Mouse (Mus musculus) myocyte (in vitro differentiated cells): Measurements from ENCODE around the gene Osmr. TPM values are rescaled to one million over a fixed set of nuclear protein-coding genes. Genes with fewer than 3 reads are reported as not detected.
"Not testable (repeated sequence)": the region's sequence is repeated elsewhere in the genome, so short reads cannot be mapped to it uniquely, and the experiment has no call there.

ENCODE experiments used
- H3K27me3 ChIP-seq: one replicate; pipeline ENCODE4 v1.6.1; 2011; ENCODE audit not compliant: control insufficient read depth, insufficient read depth, insufficient read length
- H3K36me3 ChIP-seq: one replicate; pipeline ENCODE4 v1.6.1; 2011; ENCODE audit not compliant: control insufficient read depth, insufficient read depth
- H3K4me2 ChIP-seq: one replicate; pipeline ENCODE4 v1.6.1; 2011; ENCODE audit warnings: low read depth, control low read depth
- H3K4me3 ChIP-seq: one replicate; pipeline ENCODE4 v1.5.1; 2011; ENCODE audit warnings: mild to moderate bottlenecking, control low read depth, moderate library complexity
- H3K79me2 ChIP-seq: one replicate; pipeline ENCODE4 v1.6.1; 2011; ENCODE audit not compliant: control insufficient read depth, insufficient read depth
- H3ac ChIP-seq: one replicate; pipeline ENCODE4 v1.6.1; 2011; ENCODE audit not compliant: control insufficient read depth, insufficient read length
- CEBPB ChIP-seq: IDR thresholded peaks from 2 replicates; pipeline ENCODE4 v1.6.1; 2011; ENCODE audit warnings: mild to moderate bottlenecking, moderate library complexity; ENCODE audit not compliant: poor library complexity, insufficient read depth, severe bottlenecking
- E2F4 ChIP-seq: IDR thresholded peaks from one replicate; pipeline ENCODE4 v1.6.1; 2011; ENCODE audit warnings: mild to moderate bottlenecking, control low read depth, moderate library complexity; ENCODE audit not compliant: insufficient read depth
- MAX ChIP-seq: IDR thresholded peaks from one replicate; pipeline ENCODE4 v1.6.1; 2011; ENCODE audit warnings: low read depth, mild to moderate bottlenecking, control low read depth
- MYOD1 ChIP-seq, 3 experiments: IDR thresholded peaks; one replicate each; pipeline ENCODE4 v1.6.1; 2011; ENCODE audit warnings: control low read depth in 2 of 3, low read depth in 2 of 3, mild to moderate bottlenecking in 2 of 3, moderate library complexity in 1 of 3; ENCODE audit not compliant: insufficient read length in 2 of 3, control insufficient read depth in 1 of 3
- MYOG ChIP-seq, 3 experiments: IDR thresholded peaks; one replicate each; pipeline ENCODE4 v1.6.1; 2011; ENCODE audit warnings: control low read depth in 2 of 3, low read depth in 2 of 3, mild to moderate bottlenecking in 2 of 3; ENCODE audit not compliant: insufficient read length in 2 of 3, control insufficient read depth in 1 of 3, insufficient read depth in 1 of 3
- POLR2A ChIP-seq: IDR thresholded peaks from one replicate; pipeline ENCODE4 v1.6.1; 2011; ENCODE audit warnings: low read depth, mild to moderate bottlenecking, control low read depth, moderate library complexity; ENCODE audit not compliant: insufficient read length
- POLR2AphosphoS2 ChIP-seq: IDR thresholded peaks from one replicate; pipeline ENCODE4 v1.6.1; 2011; ENCODE audit warnings: low read depth, control low read depth; ENCODE audit not compliant: insufficient read length
- REST ChIP-seq: IDR thresholded peaks from one replicate; pipeline ENCODE4 v1.6.1; 2011; ENCODE audit warnings: mild to moderate bottlenecking, control low read depth, moderate library complexity; ENCODE audit not compliant: insufficient read depth, insufficient read length
- SRF ChIP-seq: IDR thresholded peaks from one replicate; pipeline ENCODE4 v1.6.1; 2011; ENCODE audit warnings: low read depth; ENCODE audit not compliant: control insufficient read depth, insufficient read length
- TCF12 ChIP-seq: IDR thresholded peaks from one replicate; pipeline ENCODE4 v1.6.1; 2011; ENCODE audit warnings: mild to moderate bottlenecking, control low read depth; ENCODE audit not compliant: poor library complexity, insufficient read depth, severe bottlenecking
- TCF3 ChIP-seq: IDR thresholded peaks from one replicate; pipeline ENCODE4 v1.6.1; 2011; ENCODE audit warnings: low read depth, control low read depth; ENCODE audit not compliant: insufficient read length
- USF1 ChIP-seq: IDR thresholded peaks from one replicate; pipeline ENCODE4 v1.6.1; 2011; ENCODE audit warnings: low read depth, mild to moderate bottlenecking, control low read depth, moderate library complexity
- polyA plus RNA-seq: library from polyadenylated mRNA; unstranded; fragments of >200 nt; fragmentation: generic; extraction: Trizol; gene quantifications from one replicate; pipeline ENCODE4 v1.2.1, GENCODE M21; 2012; ENCODE audit warnings: missing spikeins

Gene Osmr
- polyA plus RNA-seq, 1 experiment = 6.2 TPM

- H3K27me3 ChIP-seq = no peaks in the 10 kb centered on the region
- no peak overlapping the region for H3K4me3 ChIP-seq
Measured at GRCm38 (mm10) chr15:6840199-6840598, 34.6 kb downstream of the Osmr start.

GRCm38 (mm10) chr15:6815807-6816206 lies 59.0 kb downstream of the Osmr start:
- H3K27me3 ChIP-seq = no peaks in the 10 kb centered on the region
- no peak overlapping the region for H3ac ChIP-seq

More at GRCm38 (mm10) chr15:6840199-6840598, 34.6 kb downstream of the Osmr start:
- TF ChIP-seq USF1 = no peak
- no peak for TF ChIP-seq POLR2A
- TF ChIP-seq MYOG (IDR thresholded peaks at IDR 0.05; ENCODE audit: control insufficient read depth in 1 of 3, insufficient read depth in 1 of 3, insufficient read length in 2 of 3, low read depth in 2 of 3) = no peak
- TF ChIP-seq MYOD1 (IDR thresholded peaks at IDR 0.05; ENCODE audit: control insufficient read depth in 1 of 3, insufficient read length in 2 of 3, low read depth in 2 of 3) = no peak
- TF ChIP-seq MAX = no peak
- no peak for TF ChIP-seq POLR2AphosphoS2
- TF ChIP-seq CEBPB = no peak
- TF ChIP-seq TCF3 = no peak
- no peak for TF ChIP-seq TCF12
- no peak for TF ChIP-seq REST
- no peak for TF ChIP-seq SRF
- no peak for TF ChIP-seq E2F4
- Histone ChIP-seq H3K79me2 (no peaks in the 10 kb centered on the region), H3ac (no peak overlapping the region), H3K36me3 (no peaks in the 10 kb centered on the region), H3K4me2 (no peak overlapping the region)

GRCm38 (mm10) chr15:6801212-6801611 lies 73.6 kb downstream of the Osmr start:
- H3K27me3 ChIP-seq, H3K4me2 ChIP-seq, H3K4me3 ChIP-seq, H3K79me2 ChIP-seq, H3ac ChIP-seq: not testable (repeated sequence)
- H3K36me3 ChIP-seq = peaks cover 38% of the 10 kb centered on the region

More at GRCm38 (mm10) chr15:6815807-6816206, 59.0 kb downstream of the Osmr start:
- no peaks in the 10 kb centered on the region for H3K79me2 ChIP-seq
- H3K4me2 ChIP-seq = no peak overlapping the region
- no peak for TF ChIP-seq REST
- TF ChIP-seq POLR2A = no peak
- no peak for TF ChIP-seq SRF
- no peak for TF ChIP-seq MYOG (IDR thresholded peaks at IDR 0.05; ENCODE audit: control insufficient read depth in 1 of 3, insufficient read depth in 1 of 3, insufficient read length in 2 of 3, low read depth in 2 of 3)
- TF ChIP-seq CEBPB = no peak
- TF ChIP-seq MYOD1 (IDR thresholded peaks at IDR 0.05; ENCODE audit: control insufficient read depth in 1 of 3, insufficient read length in 2 of 3, low read depth in 2 of 3) = no peak
- TF ChIP-seq POLR2AphosphoS2 = no peak
- TF ChIP-seq TCF12 = no peak
- no peak for TF ChIP-seq TCF3
- peaks cover 13% of the 10 kb centered on the region for H3K36me3 ChIP-seq
- no peak overlapping the region for H3K4me3 ChIP-seq

GRCm38 (mm10) chr15:6792846-6793245 lies 81.9 kb downstream of the Osmr start:
- no peak overlapping the region for H3ac ChIP-seq
- peaks cover 94% of the 10 kb centered on the region for H3K36me3 ChIP-seq
- no peak overlapping the region for H3K4me3 ChIP-seq
- H3K4me2 ChIP-seq = no peak overlapping the region
- H3K79me2 ChIP-seq = no peaks in the 10 kb centered on the region
- H3K27me3 ChIP-seq = no peaks in the 10 kb centered on the region
- TF ChIP-seq MAX (no peak), E2F4 (no peak), USF1 (no peak), SRF (no peak), POLR2A (no peak), POLR2AphosphoS2 (no peak), MYOD1 (IDR thresholded peaks at IDR 0.05; ENCODE audit: control insufficient read depth in 1 of 3, insufficient read length in 2 of 3, low read depth in 2 of 3) (no peak), TCF3 (no peak), CEBPB (no peak), MYOG (IDR thresholded peaks at IDR 0.05; ENCODE audit: control insufficient read depth in 1 of 3, insufficient read depth in 1 of 3, insufficient read length in 2 of 3, low read depth in 2 of 3) (no peak), REST (no peak), TCF12 (no peak)

- Histone ChIP-seq H3K4me3 (no peak overlapping the region), H3K36me3 (peaks cover 94% of the 10 kb centered on the region), H3K79me2 (no peaks in the 10 kb centered on the region), H3K27me3 (no peaks in the 10 kb centered on the region), H3K4me2 (no peak overlapping the region), H3ac (no peak overlapping the region)
- no peak for TF ChIP-seq MYOG (IDR thresholded peaks at IDR 0.05; ENCODE audit: control insufficient read depth in 1 of 3, insufficient read depth in 1 of 3, insufficient read length in 2 of 3, low read depth in 2 of 3)
- TF ChIP-seq REST = no peak
- no peak for TF ChIP-seq USF1
- no peak for TF ChIP-seq MYOD1 (IDR thresholded peaks at IDR 0.05; ENCODE audit: control insufficient read depth in 1 of 3, insufficient read length in 2 of 3, low read depth in 2 of 3)
- no peak for TF ChIP-seq MAX
- no peak for TF ChIP-seq POLR2AphosphoS2
- no peak for TF ChIP-seq POLR2A
- TF ChIP-seq CEBPB = no peak
- no peak for TF ChIP-seq TCF3
- no peak for TF ChIP-seq E2F4
- no peak for TF ChIP-seq TCF12
- no peak for TF ChIP-seq SRF
Measured at GRCm38 (mm10) chr15:6791648-6792047, 83.1 kb downstream of the Osmr start.
